Mouse (Mus musculus) kidney, embryonic 14.5 days (tissue): ENCODE data around the gene Apc2. TPM values are rescaled to one million over a fixed set of nuclear protein-coding genes. Genes with fewer than 3 reads are reported as not detected.
A peak's percentile ranks its signal among the peaks of the same experiment; 100 is the strongest.

Source experiments
- ATAC-seq: fragments of 200-750 bp; cut with Nextera tagmentation; 2 replicates; pipeline ENCODE4 v1.8.0; 2017; ENCODE audit warnings: moderate number of reproducible peaks, mild to moderate bottlenecking, moderate TSS enrichment, moderate library complexity; ENCODE audit not compliant: low FRiP score, low TSS enrichment
- H3K27ac ChIP-seq: fragments of 300-500 bp; sonication (generic); 2 replicates; pipeline ENCODE4 v1.5.1; 2014; ENCODE audit warnings: low read depth, mild to moderate bottlenecking, low read length, moderate library complexity, mixed read lengths
- H3K27me3 ChIP-seq: fragments of 300-500 bp; sonication (generic); 2 replicates; pipeline ENCODE4 v1.6.1; 2014; ENCODE audit warnings: mild to moderate bottlenecking, low read length; ENCODE audit not compliant: control insufficient read depth, insufficient read depth
- H3K36me3 ChIP-seq: fragments of 300-500 bp; sonication (generic); 2 replicates; pipeline ENCODE4 v1.6.1; 2014; ENCODE audit warnings: low read length, mixed read lengths; ENCODE audit not compliant: control insufficient read depth, insufficient read depth
- H3K4me1 ChIP-seq: fragments of 300-500 bp; sonication (generic); 2 replicates; pipeline ENCODE4 v1.6.1; 2014; ENCODE audit warnings: low read length, mixed read lengths; ENCODE audit not compliant: control insufficient read depth, insufficient read depth
- H3K4me2 ChIP-seq: fragments of 300-500 bp; sonication (generic); replicated peaks from 2 replicates; pipeline ENCODE4 v1.6.1; 2014; ENCODE audit warnings: low read depth, mild to moderate bottlenecking, low read length
- H3K4me3 ChIP-seq: fragments of 300-500 bp; sonication (generic); 2 replicates; pipeline ENCODE4 v1.5.1; 2014; ENCODE audit warnings: mild to moderate bottlenecking, low read length
- H3K9ac ChIP-seq: fragments of 300-500 bp; sonication (generic); 2 replicates; pipeline ENCODE4 v1.6.1; 2014; ENCODE audit warnings: low read depth, mild to moderate bottlenecking, low read length, moderate library complexity
- H3K9me3 ChIP-seq: fragments of 300-500 bp; sonication (generic); 2 replicates; pipeline ENCODE4 v1.6.1; 2016; ENCODE audit warnings: low read length; ENCODE audit not compliant: control insufficient read depth
- WGBS: fragments of 180-500 bp; shearing (Covaris S2); extraction: QIAGEN DNeasy Blood & Tissue Kit; methylation state at CpG from one replicate; pipeline ENCODE4 v1.1.7; 2014; 5-methylcytosine and 5-hydroxymethylcytosine counted together
- polyA plus RNA-seq: library from polyadenylated mRNA; unstranded; fragments of >200 nt; fragmentation: Nextera tagmentation; extraction: Ambion mirVana; gene quantifications from 2 replicates; pipeline ENCODE4 v1.2.1, GENCODE M21; 2014

Apc2 gene
- polyA plus RNA-seq, 1 experiment from 2014 or later: 1.0 TPM

DNA sequence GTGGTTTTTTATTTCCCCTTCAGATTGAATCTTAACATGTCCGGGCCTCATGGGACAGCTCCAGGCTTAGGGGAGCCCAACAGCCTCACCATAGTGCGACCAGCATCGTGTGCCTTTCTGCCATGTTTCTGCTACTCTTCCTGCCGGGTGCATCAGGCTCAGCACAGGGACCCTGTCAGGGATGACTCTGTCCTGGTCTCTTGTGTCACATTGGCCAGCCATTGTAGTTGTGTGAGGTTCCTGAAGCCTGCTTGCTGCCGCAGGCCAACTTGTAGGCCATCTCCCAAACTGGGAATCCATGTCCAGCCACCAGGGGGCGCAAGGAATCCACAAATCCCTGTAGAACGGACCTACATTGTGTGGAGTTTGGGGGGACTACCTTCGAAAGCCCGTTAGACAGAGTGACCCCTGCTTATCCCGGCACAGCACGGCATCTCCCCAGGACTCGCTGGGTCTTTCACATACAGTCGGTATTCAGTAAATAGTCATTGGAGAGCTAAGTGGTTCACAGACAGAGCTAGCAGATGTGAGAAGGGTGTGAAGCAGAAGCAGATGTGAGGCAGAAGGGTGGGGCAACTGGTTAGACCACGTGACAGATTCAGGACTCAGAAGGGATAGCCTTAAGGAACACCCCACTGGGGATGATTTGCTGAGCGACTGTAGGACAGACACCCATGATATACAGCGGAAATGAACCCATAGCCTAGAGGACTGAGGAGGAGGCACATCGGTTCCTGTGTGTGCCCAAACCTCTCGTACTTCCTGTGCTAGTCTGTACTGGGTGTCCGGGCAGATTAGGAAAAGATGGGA lies 44.4 kb downstream of the Apc2 start:
- no peak overlapping the region for H3K27ac ChIP-seq
- H3K4me2 ChIP-seq: no peak overlapping the region; the same call in 1 of the 2 replicates
- no peaks in the 10 kb centered on the region for H3K9me3 ChIP-seq
- peak; percentile 16; the same call in 1 of the 2 replicates for ATAC-seq
- H3K4me1 ChIP-seq: peaks cover 18% of the 10 kb centered on the region
- no peak overlapping the region for H3K4me3 ChIP-seq
- WGBS: 22% methylated on average over 19 of the region's 19 CpGs
- H3K27me3 ChIP-seq: peaks cover 49% of the 10 kb centered on the region
- H3K36me3 ChIP-seq: no peaks in the 10 kb centered on the region; the same call in 1 of the 2 replicates
- H3K9ac ChIP-seq: no peak overlapping the region

DNA sequence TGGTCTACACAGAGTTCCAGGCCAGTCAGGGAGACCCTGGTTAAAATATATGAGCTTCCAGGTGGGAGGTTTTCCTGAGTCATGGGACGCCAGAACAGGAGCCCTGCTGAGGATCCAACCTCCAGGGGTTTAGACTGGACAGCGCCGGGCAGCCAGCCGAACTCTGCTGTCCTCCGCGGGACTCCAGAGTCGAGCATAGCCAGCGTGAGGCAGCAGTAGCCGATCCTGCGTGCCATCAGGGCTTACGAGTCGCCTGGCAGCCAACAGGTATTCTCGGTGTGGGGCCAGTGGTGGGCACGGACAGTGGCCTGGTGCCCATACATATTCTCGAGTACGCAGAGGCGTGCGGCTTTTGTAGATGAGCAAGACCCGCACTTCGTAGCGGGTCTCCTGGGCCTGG lies 45.2 kb downstream of the Apc2 start:
- Histone ChIP-seq H3K4me2 (no peak overlapping the region), H3K27ac (no peak overlapping the region), H3K27me3 (peaks cover 58% of the 10 kb centered on the region), H3K9me3 (no peaks in the 10 kb centered on the region), H3K4me1 (peaks cover 19% of the 10 kb centered on the region), H3K36me3 (no peaks in the 10 kb centered on the region), H3K4me3 (no peak overlapping the region), H3K9ac (no peak overlapping the region)
- WGBS: 13% methylated on average over 21 of the region's 21 CpGs
- no peak for ATAC-seq

DNA sequence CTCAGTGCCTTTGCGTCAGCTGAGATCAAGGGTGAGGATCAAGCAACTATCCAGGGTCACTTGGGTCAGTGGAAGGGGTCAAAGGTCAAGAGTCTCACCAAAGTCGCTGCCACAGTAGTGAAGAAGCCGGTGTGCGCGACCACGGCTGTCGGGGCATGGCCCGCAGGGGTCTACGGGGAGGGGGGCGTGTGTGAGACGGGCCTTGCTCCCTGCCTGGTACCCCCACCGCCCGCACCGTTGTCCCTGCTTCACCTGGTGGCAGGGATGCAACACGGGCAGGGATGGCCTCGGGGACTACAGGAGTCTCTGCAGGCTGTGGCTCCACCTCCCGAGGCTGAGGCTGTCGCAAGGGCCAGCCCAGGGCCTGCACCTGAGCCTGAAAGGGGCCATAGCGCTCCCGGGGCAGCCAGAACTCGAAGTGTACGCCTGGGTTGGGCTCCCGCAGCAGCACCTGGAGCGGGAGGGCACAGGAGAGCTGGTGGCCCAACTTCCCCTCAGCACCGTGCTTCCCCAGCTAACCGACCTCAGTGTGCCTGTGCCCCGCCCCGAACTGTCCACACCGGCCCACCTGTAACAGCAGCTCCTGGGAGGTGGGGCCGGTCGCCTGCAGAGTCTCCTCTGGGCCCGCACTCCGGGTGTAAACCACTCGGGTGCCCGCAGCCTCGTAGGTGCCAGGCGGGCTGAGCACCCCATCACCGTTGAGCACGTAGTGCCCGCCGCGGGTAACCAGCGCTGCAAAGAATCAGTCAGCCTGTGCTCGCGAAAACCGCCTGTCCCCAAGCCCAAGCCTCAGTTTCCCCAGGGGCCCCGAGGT lies 45.9 kb downstream of the Apc2 start:
- peaks cover 19% of the 10 kb centered on the region for H3K4me1 ChIP-seq
- peak overlapping the region; percentile 28 for H3K4me3 ChIP-seq
- no peaks in the 10 kb centered on the region for H3K9me3 ChIP-seq
- no peaks in the 10 kb centered on the region for H3K36me3 ChIP-seq
- no peak overlapping the region for H3K27ac ChIP-seq
- H3K27me3 ChIP-seq: peaks cover 64% of the 10 kb centered on the region
- H3K4me2 ChIP-seq: peak overlapping the region; percentile 51; the same call in 1 of the 2 replicates
- ATAC-seq: no peak
- H3K9ac ChIP-seq: no peak overlapping the region; the same call in 1 of the 2 replicates
- 2% methylated on average over 47 of the region's 47 CpGs for WGBS

- H3K27ac ChIP-seq: no peak overlapping the region
- H3K4me1 ChIP-seq: peaks cover 19% of the 10 kb centered on the region
- H3K9ac ChIP-seq: 0 out of 2 replicates have a peak overlapping the region, but pooled peaks have one; percentile 4
- H3K4me3 ChIP-seq: peak overlapping the region; percentile 28
- ATAC-seq: peak; percentile 20
- H3K27me3 ChIP-seq: peaks cover 70% of the 10 kb centered on the region
- no peaks in the 10 kb centered on the region for H3K9me3 ChIP-seq
- H3K36me3 ChIP-seq: no peaks in the 10 kb centered on the region
- H3K4me2 ChIP-seq: peak overlapping the region; percentile 51
- 2% methylated on average over 26 of the region's 26 CpGs for WGBS
Observed at GRCm38 (mm10) chr10:80342305-80342748, 46.5 kb downstream of the Apc2 start.

DNA sequence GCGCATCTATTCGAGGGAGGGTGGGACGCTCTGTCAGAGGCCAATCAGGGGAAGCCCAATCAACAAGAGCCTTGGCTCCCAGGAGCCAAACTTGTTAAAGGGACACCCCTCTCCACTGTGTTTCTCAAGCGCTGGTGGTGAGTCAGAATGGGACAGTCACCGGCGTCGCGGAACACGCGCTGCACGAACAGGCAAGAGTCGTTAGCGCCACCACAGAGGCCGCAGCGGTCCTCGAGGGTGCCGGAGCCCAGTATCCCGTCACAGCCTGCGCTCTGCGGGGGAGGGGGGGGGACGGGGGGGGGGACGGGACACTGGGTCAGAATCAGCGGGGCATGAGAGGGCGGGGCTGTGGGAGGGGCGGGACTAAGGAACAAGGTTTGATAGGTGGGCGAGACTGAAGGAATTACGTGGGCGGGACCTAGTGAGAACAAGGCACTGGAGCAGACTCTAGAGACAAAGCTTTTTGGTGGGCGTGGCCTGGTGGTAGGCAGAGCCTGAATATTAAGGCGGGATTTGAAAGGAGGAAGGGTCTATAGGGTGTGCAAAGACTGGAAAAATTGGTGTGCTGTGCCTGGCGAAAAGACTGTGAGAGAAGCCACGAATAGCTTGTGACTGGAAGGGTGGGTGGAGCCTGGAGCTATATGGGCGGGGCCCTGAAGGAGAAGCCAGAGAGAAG lies 47.1 kb downstream of the Apc2 start:
- Histone ChIP-seq H3K27ac (no peak overlapping the region), H3K4me2 (peak overlapping the region; percentile 51), H3K9ac (0 out of 2 replicates have a peak overlapping the region, but pooled peaks have one; percentile 4), H3K9me3 (no peaks in the 10 kb centered on the region), H3K4me3 (peak overlapping the region; percentile 28), H3K4me1 (peaks cover 21% of the 10 kb centered on the region), H3K27me3 (peaks cover 76% of the 10 kb centered on the region), H3K36me3 (no peaks in the 10 kb centered on the region)
- under 1% methylated on average over 31 of the region's 33 CpGs for WGBS
- peak; percentile 72 for ATAC-seq

DNA sequence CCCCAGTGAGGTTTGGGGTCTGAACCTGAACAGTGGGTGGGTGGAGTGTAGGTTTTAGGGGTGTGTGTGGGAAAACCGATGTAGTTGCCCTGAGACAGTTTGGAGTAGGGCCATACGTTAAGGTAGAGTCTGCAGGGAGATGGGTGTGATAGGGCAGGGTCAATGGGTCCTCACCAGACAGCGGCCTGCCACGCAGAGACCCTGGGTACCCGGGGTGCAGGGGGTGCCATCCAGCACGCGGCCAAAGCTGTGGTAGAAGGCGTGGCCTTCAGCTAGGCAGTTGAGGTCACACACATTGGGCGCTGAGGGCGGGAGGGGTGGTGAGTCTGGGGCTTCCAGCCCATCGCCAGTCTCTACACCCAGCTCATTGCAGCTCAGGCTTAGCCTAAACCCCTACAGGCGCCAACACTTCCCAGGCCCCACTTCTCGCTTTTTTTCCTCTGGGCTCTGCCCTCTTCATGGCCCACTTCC lies 47.7 kb downstream of the Apc2 start:
- H3K4me2 ChIP-seq: peak overlapping the region; percentile 51; the same call in 1 of the 2 replicates
- no peaks in the 10 kb centered on the region for H3K36me3 ChIP-seq
- H3K27me3 ChIP-seq: peaks cover 82% of the 10 kb centered on the region
- no peaks in the 10 kb centered on the region for H3K9me3 ChIP-seq
- WGBS: 31% methylated on average over 13 of the region's 13 CpGs
- peak overlapping the region; percentile 28; the same call in 1 of the 2 replicates for H3K4me3 ChIP-seq
- H3K9ac ChIP-seq: no peak overlapping the region
- peak; percentile 44 for ATAC-seq
- H3K27ac ChIP-seq: no peak overlapping the region
- peaks cover 25% of the 10 kb centered on the region for H3K4me1 ChIP-seq

DNA sequence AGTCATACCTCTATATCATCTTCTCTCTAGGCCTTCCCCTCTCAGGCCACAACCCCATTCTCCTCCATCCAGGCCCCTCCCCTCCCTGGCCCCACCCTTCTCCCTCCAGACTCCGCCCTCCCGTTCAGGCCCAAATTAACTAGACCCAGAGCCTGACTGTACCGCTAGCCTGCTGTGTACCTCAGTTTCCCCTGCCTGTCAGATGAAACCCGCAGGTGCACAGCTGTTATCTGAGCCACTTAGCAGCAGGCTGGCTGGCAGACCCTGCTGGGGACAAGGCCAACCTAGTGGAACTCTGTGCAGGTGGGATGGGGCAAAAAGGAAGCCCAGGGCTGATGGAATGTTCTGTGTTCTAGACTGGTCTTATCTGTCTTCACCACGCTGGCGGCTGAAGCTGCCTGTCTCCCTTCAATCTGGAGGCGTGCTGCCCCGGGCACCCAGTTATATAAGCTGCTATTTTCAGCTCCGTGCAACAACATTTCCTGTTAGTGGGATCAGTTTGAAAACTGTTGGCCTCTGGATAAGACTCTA lies 48.4 kb downstream of the Apc2 start:
- whole genome bisulfite sequencing: 45% methylated on average over 9 of the region's 9 CpGs
- Histone ChIP-seq H3K4me1 (peaks cover 27% of the 10 kb centered on the region), H3K9me3 (no peaks in the 10 kb centered on the region), H3K4me2 (no peak overlapping the region), H3K9ac (no peak overlapping the region), H3K27ac (no peak overlapping the region), H3K4me3 (no peak overlapping the region), H3K36me3 (no peaks in the 10 kb centered on the region), H3K27me3 (peaks cover 89% of the 10 kb centered on the region)
- ATAC-seq: no peak

- H3K4me2 ChIP-seq: no peak overlapping the region
- H3K4me3 ChIP-seq: no peak overlapping the region
- no peak for ATAC-seq
- H3K27me3 ChIP-seq: peaks cover 98% of the 10 kb centered on the region
- H3K9ac ChIP-seq: no peak overlapping the region
- under 1% methylated on average over 13 of the region's 16 CpGs for WGBS
- no peak overlapping the region for H3K27ac ChIP-seq
- H3K4me1 ChIP-seq: peaks cover 27% of the 10 kb centered on the region
- no peaks in the 10 kb centered on the region for H3K36me3 ChIP-seq
- H3K9me3 ChIP-seq: no peaks in the 10 kb centered on the region
Observed at GRCm38 (mm10) chr10:80345122-80345521, 49.3 kb downstream of the Apc2 start.
